Mouse (Mus musculus) forebrain, embryonic 13.5 days (tissue): ENCODE measurements around the gene Acap2. TPM values are rescaled to one million over a fixed set of nuclear protein-coding genes. Genes with fewer than 3 reads are reported as not detected.

Experiments
- ATAC-seq: fragments of 200-750 bp; cut with Nextera tagmentation; 2 replicates; pipeline ENCODE4 v1.8.0; 2017
- H3K27ac ChIP-seq: fragments of 300-500 bp; sonication (generic); 2 replicates; pipeline ENCODE4 v1.5.1; 2015; ENCODE audit warnings: inconsistent platforms, mild to moderate bottlenecking, moderate library complexity
- H3K27me3 ChIP-seq: fragments of 300-500 bp; sonication (generic); 2 replicates; pipeline ENCODE4 v1.6.1; 2015; ENCODE audit warnings: mild to moderate bottlenecking, inconsistent platforms
- H3K36me3 ChIP-seq: fragments of 300-500 bp; sonication (generic); 2 replicates; pipeline ENCODE4 v1.6.1; 2015; ENCODE audit warnings: mild to moderate bottlenecking, inconsistent platforms; ENCODE audit not compliant: poor library complexity, severe bottlenecking
- H3K4me1 ChIP-seq: fragments of 300-500 bp; sonication (generic); 2 replicates; pipeline ENCODE4 v1.6.1; 2015; ENCODE audit warnings: inconsistent platforms
- H3K4me2 ChIP-seq: fragments of 300-500 bp; sonication (generic); 2 replicates; pipeline ENCODE4 v1.6.1; 2015; ENCODE audit warnings: inconsistent platforms, mild to moderate bottlenecking, moderate library complexity
- H3K4me3 ChIP-seq: fragments of 300-500 bp; sonication (generic); 2 replicates; pipeline ENCODE4 v1.5.1; 2015; ENCODE audit warnings: mild to moderate bottlenecking, inconsistent platforms
- H3K9ac ChIP-seq: fragments of 300-500 bp; sonication (generic); 2 replicates; pipeline ENCODE4 v1.6.1; 2015; ENCODE audit warnings: mild to moderate bottlenecking, inconsistent platforms
- H3K9me3 ChIP-seq: fragments of 300-500 bp; sonication (generic); replicated peaks from 2 replicates; pipeline ENCODE4 v1.6.1; 2016; ENCODE audit warnings: inconsistent platforms
- WGBS: fragments of 180-500 bp; shearing (Covaris S2); methylation state at CpG from one replicate; pipeline ENCODE4 v1.1.7; 2015; 5-methylcytosine and 5-hydroxymethylcytosine counted together
- polyA plus RNA-seq: library from polyadenylated mRNA; unstranded; fragments of >200 nt; fragmentation: Nextera tagmentation; extraction: Ambion mirVana; gene quantifications from 2 replicates; pipeline ENCODE4 v1.2.1, GENCODE M21; 2015

Gene Acap2
- 13.9 and 14.9 TPM in 2 replicates for polyA plus RNA-seq

DNA sequence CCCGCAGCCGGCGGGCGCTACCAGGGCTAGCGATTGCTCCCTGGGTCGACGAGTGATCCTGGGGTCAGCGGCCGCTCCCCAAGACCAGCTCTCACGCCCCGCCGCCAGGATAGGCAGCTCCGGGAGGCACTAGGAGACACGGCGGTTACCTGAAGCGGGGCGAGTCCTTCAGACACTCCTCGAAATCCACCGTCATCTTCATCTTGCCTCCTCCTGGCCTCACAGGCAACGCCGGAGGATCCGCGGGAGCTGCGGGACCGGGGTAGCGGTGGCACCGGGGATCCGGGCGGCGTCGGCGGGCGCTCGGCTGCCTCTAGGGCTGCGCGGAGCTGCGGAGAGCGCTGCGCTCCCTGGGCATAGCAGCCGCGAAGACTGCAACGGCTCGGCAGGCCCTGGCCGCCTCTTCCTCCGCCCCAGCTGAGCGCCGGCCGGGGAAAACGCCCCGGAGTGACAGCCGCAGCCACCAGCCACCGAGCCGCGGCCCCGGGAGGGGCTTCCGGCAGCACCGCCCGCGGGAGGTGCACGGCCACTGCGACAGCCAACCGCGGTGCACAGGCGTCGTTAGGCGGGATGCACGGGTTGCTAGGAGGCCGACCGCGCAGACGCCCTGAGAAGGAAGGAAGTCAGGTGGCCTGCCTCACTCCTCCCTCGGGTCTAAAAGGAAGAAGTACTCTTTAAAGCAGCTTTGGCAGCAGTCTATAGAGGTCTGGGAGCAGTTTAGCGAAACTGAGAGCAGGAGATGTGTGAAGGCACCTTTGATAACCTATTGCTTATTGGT is at the start of gene Acap2:
Gene Acap2, minus strand, starts transcription at position 456 of the 778 bp plus-strand sequence.
- peaks cover 22% of the 10 kb centered on the region for H3K4me1 ChIP-seq
- no peaks in the 10 kb centered on the region for H3K27me3 ChIP-seq
- peak within 1 kb of the TSS; percentile 95 for H3K27ac ChIP-seq
- WGBS: under 1% methylated on average over 67 of the region's 73 CpGs
- peak within 1 kb of the TSS; percentile 97 for H3K4me3 ChIP-seq
- H3K9me3 ChIP-seq: no peaks in the 10 kb centered on the region
- H3K4me2 ChIP-seq: peak within 1 kb of the TSS; percentile 83
- H3K9ac ChIP-seq: peak within 1 kb of the TSS; percentile 94
- ATAC-seq: peak; percentile 99
- no peaks in the 10 kb centered on the region for H3K36me3 ChIP-seq

- Histone ChIP-seq H3K4me3 (no peak overlapping the region), H3K4me1 (no peaks in the 10 kb centered on the region), H3K9ac (no peak overlapping the region), H3K27me3 (no peaks in the 10 kb centered on the region), H3K9me3 (no peaks in the 10 kb centered on the region), H3K36me3 (0 out of 2 replicates have a peak, but pooled peaks cover 16% of the 10 kb centered on the region), H3K4me2 (no peak overlapping the region), H3K27ac (no peak overlapping the region)
- WGBS: 94% methylated on average over 3 of the region's 3 CpGs
- ATAC-seq: no peak
Observed at GRCm38 (mm10) chr16:31249401-31249800, 48.4 kb upstream of the Acap2 start.

DNA sequence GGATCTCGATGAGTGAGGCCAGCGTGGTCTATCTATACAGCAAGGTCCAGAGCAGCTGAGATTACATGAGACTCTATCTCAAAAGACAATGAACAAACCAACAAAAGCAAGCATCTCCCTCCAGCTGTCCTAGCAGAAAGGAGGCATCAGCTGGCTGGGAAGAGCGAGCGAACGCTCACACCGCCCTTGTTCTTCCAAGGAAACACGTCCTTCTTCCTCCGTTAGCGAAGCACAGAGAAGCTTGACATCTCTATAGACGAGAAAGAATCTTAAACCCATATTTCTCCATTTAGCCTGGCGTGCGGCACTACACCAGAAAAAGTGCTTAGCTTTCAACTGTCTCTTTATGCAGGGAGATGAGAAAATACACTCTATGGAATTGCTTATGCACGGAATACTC is 47.7 kb upstream of the Acap2 start:
- no peaks in the 10 kb centered on the region for H3K4me1 ChIP-seq
- no peak overlapping the region for H3K4me3 ChIP-seq
- H3K27ac ChIP-seq: no peak overlapping the region
- H3K9ac ChIP-seq: no peak overlapping the region
- no peaks in the 10 kb centered on the region for H3K9me3 ChIP-seq
- H3K27me3 ChIP-seq: no peaks in the 10 kb centered on the region
- WGBS: 90% methylated on average over 13 of the region's 13 CpGs
- ATAC-seq: no peak
- H3K36me3 ChIP-seq: 0 out of 2 replicates have a peak, but pooled peaks cover 16% of the 10 kb centered on the region
- H3K4me2 ChIP-seq: no peak overlapping the region

DNA sequence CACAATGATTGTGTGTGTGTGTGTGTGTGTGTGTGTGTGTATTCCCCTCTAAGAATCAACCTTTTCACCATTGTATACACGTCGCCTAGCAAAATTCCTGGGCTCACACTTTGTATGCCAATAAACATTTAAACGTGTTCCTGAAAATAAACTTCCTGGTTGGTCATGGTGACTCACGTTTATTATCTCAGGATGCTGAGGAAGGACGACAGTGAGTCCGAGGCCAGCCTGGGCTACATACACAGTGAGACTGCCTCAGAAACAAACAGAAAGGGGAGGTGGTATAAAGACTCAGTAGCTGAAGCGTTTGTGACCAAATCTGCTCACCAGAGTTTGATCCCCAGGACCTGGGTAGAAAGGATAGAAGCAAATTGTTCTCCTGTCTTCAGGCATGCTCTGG is 46.4 kb upstream of the Acap2 start:
- no peak for ATAC-seq
- no peaks in the 10 kb centered on the region for H3K27me3 ChIP-seq
- H3K9ac ChIP-seq: no peak overlapping the region
- no peak overlapping the region for H3K4me3 ChIP-seq
- H3K4me1 ChIP-seq: no peaks in the 10 kb centered on the region
- WGBS: 88% methylated on average over 7 of the region's 7 CpGs
- no peak overlapping the region for H3K4me2 ChIP-seq
- no peaks in the 10 kb centered on the region for H3K9me3 ChIP-seq
- H3K36me3 ChIP-seq: 0 out of 2 replicates have a peak, but pooled peaks cover 11% of the 10 kb centered on the region
- no peak overlapping the region for H3K27ac ChIP-seq

DNA sequence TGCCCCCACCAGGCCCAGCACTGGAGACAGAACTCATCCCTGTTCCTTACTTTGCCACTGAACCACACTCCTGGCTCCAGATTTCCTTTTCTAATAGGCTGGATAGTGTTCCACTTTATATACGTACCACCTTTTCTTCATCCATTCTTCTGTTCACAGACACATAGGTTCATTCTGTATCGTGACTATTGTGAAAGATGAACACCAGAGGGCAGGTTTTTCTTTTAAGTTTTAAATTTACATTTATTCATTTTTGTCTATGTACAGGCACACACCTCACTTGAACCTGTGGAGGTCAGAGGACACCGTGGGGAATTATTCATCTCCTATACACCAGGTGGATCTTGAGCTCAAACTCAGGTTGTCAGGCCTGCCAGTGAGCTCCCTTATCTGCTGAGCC is 43.0 kb upstream of the Acap2 start:
- Histone ChIP-seq H3K4me1 (no peaks in the 10 kb centered on the region), H3K4me2 (no peak overlapping the region), H3K9me3 (no peaks in the 10 kb centered on the region), H3K27me3 (no peaks in the 10 kb centered on the region), H3K9ac (no peak overlapping the region), H3K4me3 (no peak overlapping the region), H3K27ac (no peak overlapping the region), H3K36me3 (no peaks in the 10 kb centered on the region)
- 84% methylated on average over 3 of the region's 3 CpGs for WGBS
- no peak for ATAC-seq

GRCm38 (mm10) chr16:31241433-31241832 is 40.4 kb upstream of the Acap2 start:
- WGBS: 86% methylated on average over 9 of the region's 9 CpGs
- Histone ChIP-seq H3K9ac (no peak overlapping the region), H3K36me3 (no peaks in the 10 kb centered on the region)

DNA sequence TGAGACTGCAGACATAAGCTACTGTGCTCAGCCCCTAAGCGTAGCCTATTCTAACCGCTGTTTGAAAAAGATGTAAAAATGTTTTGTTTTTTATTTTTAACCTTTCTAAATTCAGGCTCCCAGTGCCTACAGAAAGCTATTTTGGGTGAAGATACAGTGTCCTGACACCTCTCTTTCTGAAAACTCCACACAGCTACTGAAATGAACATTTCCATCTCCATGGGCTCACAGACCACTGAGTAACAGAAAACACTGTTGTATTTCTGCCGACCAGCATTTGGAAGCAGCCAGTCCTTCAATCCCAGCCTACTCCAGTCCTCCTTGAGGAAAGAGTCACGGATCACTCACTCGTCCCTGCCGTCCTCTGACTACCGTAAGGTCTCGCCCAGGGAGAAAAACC is 39.5 kb upstream of the Acap2 start:
- ATAC-seq: no peak
- H3K27me3 ChIP-seq: no peaks in the 10 kb centered on the region
- no peak overlapping the region for H3K9ac ChIP-seq
- no peak overlapping the region for H3K27ac ChIP-seq
- H3K4me2 ChIP-seq: no peak overlapping the region
- H3K4me1 ChIP-seq: no peaks in the 10 kb centered on the region
- 95% methylated on average over 8 of the region's 8 CpGs for WGBS
- H3K9me3 ChIP-seq: no peaks in the 10 kb centered on the region
- no peaks in the 10 kb centered on the region for H3K36me3 ChIP-seq
- no peak overlapping the region for H3K4me3 ChIP-seq

More at GRCm38 (mm10) chr16:31241433-31241832, 40.4 kb upstream of the Acap2 start:
- H3K4me1 ChIP-seq: no peaks in the 10 kb centered on the region
- H3K9me3 ChIP-seq: no peaks in the 10 kb centered on the region
- H3K4me3 ChIP-seq: no peak overlapping the region
- no peak overlapping the region for H3K27ac ChIP-seq
- no peak overlapping the region for H3K4me2 ChIP-seq
- H3K27me3 ChIP-seq: no peaks in the 10 kb centered on the region
- ATAC-seq: no peak

GRCm38 (mm10) chr16:31238281-31238680 is 37.2 kb upstream of the Acap2 start:
- Histone ChIP-seq H3K27me3 (no peaks in the 10 kb centered on the region), H3K4me3 (no peak overlapping the region), H3K4me2 (no peak overlapping the region), H3K27ac (no peak overlapping the region), H3K4me1 (peaks cover 11% of the 10 kb centered on the region), H3K9me3 (no peaks in the 10 kb centered on the region), H3K36me3 (no peaks in the 10 kb centered on the region), H3K9ac (no peak overlapping the region)
- 84% methylated on average over 5 of the region's 5 CpGs for WGBS
- no peak for ATAC-seq

- H3K36me3 ChIP-seq: no peaks in the 10 kb centered on the region
- no peak overlapping the region for H3K4me3 ChIP-seq
- H3K27me3 ChIP-seq: no peaks in the 10 kb centered on the region
- H3K9ac ChIP-seq: no peak overlapping the region
- peaks cover 14% of the 10 kb centered on the region for H3K4me1 ChIP-seq
- no peaks in the 10 kb centered on the region for H3K9me3 ChIP-seq
- no peak for ATAC-seq
- 39% methylated on average over 17 of the region's 18 CpGs for WGBS
- 0 out of 2 replicates have a peak overlapping the region, but pooled peaks have one; percentile 5 for H3K4me2 ChIP-seq
- no peak overlapping the region for H3K27ac ChIP-seq
Observed at GRCm38 (mm10) chr16:31235457-31236310, 34.6 kb upstream of the Acap2 start.

GRCm38 (mm10) chr16:31234808-31235456 is 33.9 kb upstream of the Acap2 start:
- no peaks in the 10 kb centered on the region for H3K36me3 ChIP-seq
- H3K9ac ChIP-seq: no peak overlapping the region
- H3K27me3 ChIP-seq: no peaks in the 10 kb centered on the region
- no peak for ATAC-seq
- WGBS: 82% methylated on average over 12 of the region's 12 CpGs
- no peaks in the 10 kb centered on the region for H3K9me3 ChIP-seq
- H3K4me3 ChIP-seq: no peak overlapping the region
- peaks cover 14% of the 10 kb centered on the region for H3K4me1 ChIP-seq
- H3K27ac ChIP-seq: no peak overlapping the region
- H3K4me2 ChIP-seq: no peak overlapping the region

GRCm38 (mm10) chr16:31234356-31234755 is 33.3 kb upstream of the Acap2 start:
- H3K4me1 ChIP-seq: peaks cover 14% of the 10 kb centered on the region
- peak overlapping the region; percentile 37 for H3K4me2 ChIP-seq
- WGBS: 15% methylated on average over 3 of the region's 3 CpGs
- H3K4me3 ChIP-seq: no peak overlapping the region
- ATAC-seq: no peak
- no peaks in the 10 kb centered on the region for H3K9me3 ChIP-seq
- no peak overlapping the region for H3K9ac ChIP-seq
- no peaks in the 10 kb centered on the region for H3K27me3 ChIP-seq
- no peak overlapping the region for H3K27ac ChIP-seq
- no peaks in the 10 kb centered on the region for H3K36me3 ChIP-seq
